Mouse (Mus musculus) adrenal gland, adult 18-20 months (tissue): ENCODE results near the gene Rab4b. TPM values are rescaled to one million over a fixed set of nuclear protein-coding genes. Genes with fewer than 3 reads are reported as not detected.
A peak's percentile ranks its signal among the peaks of the same experiment; 100 is the strongest.

Experiments
- DNase-seq, 2 experiments: peaks; one replicate each; pipeline ENCODE4 v3.0.0; 2021 to 2022; ENCODE audit warnings: low spot score in 2 of 2
- total RNA-seq, 2 experiments: library from RNA; stranded (reverse); gene quantifications; 1 replicate in 1 of 2; 2 replicates in 1 of 2; pipeline ENCODE4 v1.2.3; 2021

The Rab4b gene
- total RNA-seq, 2 experiments from 2014 or later, result 42.9 to 65.1 TPM

DNA sequence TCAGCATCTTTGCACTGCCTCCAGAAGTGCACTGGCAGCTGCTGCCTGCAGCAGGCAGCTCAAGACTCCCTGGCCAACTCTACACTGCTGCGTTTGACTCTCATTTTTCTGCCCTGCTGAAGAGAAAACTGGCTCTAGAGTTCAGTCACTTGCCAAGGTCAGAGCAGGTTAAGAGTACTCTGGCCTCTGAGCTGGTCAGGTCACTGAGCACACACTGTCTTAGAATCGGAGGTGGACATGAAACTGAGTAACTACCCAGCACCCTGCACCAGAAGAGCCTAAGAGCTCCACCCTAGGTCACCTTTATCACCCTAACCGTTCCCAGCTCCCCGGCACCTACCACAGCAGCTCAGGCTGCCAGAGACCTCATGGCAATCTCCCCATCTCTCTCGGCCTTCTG lies 7.3 kb upstream of the Rab4b start:
- DNase-seq, result no peak

DNA sequence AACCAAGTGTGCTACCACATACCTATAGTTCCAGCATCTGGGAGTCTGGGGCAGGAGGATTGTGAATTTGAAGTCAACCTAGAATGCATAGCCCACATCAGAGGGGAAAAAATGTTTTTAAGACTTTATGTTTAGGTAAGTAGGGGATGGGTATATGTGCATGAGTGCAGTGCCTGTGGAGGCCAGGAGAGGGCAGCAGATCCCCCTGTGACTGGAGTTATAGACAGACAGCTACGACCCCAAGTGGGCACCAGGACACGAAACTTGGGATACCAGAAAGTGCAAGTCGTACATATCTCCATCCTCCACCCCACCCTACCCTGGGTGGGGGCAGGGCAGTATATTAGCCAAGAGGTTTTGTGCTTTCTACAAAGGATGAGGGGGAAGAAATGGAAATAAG lies 6.3 kb upstream of the Rab4b start:
- DNase-seq, result no peak

DNA sequence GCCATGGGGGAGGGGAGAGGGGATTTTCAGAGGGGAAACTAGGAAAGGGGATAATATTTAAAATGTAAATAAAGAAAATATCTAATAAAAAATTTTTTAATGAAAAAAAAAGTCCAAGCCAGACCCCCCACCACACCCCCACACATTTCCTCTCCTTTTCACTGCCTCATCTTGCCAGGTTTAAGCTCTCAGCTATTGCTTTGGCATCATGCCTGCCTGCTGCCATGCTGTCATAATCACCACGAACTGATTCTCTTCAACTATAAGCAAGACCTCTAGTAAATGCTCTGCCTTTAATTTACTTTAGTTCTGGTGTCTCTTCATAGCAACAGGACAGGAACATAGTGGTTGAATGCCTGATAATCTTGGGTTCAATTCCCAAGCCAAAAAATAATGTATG lies 3.8 kb upstream of the Rab4b start:
- no peak for DNase-seq

DNA sequence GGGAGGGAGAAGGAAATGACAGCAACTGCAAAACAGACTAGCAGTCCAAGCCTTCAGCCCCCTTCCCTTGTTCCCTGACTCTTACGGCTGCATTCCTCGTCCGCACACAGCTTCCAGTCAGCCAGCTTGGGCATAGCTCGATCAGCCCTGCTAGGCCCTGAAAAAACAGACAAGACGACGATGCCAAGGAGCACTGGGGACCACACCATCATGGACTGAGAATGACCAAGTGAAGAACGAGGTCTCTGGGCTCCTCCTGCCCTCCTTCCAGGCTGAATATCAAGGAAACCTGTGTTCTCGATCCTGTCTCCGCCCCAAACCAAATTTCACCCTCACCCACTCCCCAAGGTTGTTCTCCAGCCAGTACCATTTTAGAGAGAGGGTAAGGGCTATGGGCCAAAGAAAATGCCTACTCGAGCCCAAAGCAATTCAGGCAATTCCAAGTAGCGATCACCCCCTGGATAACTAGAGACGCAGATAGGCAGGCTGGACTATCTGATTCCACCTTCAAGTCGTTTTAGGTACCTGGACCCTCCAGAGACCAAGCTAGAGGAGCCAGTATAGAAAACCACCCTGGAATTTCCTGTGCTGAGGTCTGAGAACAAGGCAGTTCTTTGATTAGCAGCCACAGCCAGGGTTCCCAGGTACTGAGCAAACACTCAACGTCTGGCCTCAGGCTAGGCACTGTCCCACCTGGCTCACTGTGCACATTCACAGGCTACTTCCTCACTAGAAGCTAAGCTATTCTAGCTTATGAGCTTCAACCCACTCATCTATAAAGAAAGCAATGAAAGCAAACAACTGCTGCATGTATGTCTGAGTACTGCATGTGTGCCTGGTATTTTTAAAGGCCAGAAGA lies 2.4 kb upstream of the Rab4b start, which contains the start of the genes Gm21983 and Mia:
Gm21983 (minus strand) TSS at position 250 of the 859 bp plus-strand sequence.
Mia (minus strand) TSS at position 321 of the 859 bp plus-strand sequence.
- no peak for DNase-seq

DNA sequence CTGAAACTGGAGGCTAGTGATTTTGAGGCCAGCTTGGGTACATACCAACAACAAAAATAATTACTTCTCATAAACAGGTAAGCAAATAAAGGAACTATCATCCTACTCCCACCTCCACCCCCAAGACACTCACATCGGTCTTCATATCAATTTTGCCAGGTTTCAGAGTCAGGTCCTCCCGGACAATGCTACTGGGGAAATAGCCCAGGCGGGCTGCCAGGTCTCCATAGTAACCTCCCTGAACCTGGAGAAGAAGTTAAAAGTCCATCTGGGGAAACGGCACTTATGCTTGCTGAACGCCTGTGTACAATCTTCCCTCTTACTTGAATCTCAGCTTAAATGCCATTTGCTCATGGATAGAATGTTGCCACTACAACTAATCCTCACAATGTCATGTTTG lies 1.3 kb upstream of the Rab4b start:
- DNase-seq, result no peak

DNA sequence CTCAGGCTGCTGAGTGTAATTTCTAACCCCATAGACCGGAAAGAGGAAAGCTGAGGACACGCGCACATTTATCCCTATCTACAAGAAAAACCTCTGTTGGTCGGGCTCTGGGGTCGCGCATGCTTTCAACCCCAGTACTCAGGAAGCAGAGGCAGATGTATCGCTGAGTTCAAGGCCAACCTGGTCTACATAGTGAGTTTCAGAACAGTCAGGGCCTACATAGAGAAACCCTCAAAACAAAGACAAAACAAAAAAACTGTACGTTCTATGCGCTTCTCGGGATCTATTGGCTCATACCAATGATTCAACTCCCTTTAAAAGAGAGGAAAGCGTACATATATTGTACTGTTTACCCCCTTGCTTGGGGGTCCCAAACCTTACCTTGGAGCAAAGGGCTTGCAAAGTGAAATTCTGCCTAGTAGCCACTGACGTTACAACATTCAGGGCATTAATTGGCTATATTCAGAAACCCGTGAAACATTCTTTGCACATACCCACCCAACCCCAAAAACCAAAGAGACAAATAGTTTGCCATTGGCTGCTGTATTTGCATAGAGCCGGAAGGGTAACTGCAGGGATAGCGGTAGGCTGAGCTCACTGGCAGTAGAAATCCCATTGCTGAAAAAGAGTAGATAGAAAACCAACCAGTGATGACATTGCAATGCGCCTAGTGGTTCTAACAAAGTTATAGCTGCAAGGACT lies 672 bp upstream of the Rab4b start:
- no peak for DNase-seq

DNA sequence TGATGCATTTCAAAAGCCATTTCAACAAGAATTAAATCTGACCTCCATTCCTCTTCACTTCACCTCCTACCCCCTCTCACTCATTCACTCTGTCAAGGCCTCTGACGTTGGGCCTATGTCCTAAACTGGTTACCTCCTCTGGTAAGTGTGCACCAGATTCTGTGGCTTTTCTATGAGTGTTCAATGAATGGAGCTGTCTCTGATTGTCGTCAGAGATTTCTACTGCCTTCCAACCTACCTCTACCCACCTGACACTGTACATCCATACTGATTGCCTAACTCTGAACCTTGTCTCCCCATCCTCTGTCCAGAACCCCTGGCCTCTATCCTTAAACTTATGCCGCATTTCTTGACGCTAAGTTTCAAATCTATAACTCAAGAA lies 763 bp downstream of the Rab4b start:
- no peak for DNase-seq

DNA sequence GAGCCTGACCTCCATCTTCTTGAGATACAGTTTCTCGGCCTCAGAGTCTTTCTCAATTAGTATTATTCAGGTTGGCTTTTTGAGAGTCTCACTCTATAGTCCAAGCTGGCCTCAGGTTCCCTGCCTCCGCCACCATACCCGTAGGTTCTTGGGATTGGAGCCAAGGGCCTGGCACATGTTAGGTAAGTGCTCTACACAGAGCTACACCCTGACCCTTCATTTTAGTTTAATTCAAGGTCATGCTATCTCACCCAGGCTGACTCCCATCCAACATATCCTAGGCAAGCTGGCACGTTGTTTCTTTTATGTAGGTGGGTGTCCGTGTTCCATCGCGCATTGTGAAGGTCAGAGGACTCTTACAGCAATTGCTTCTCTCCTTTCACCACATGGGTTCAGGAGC lies 3.8 kb downstream of the Rab4b start:
- no peak for DNase-seq

DNA sequence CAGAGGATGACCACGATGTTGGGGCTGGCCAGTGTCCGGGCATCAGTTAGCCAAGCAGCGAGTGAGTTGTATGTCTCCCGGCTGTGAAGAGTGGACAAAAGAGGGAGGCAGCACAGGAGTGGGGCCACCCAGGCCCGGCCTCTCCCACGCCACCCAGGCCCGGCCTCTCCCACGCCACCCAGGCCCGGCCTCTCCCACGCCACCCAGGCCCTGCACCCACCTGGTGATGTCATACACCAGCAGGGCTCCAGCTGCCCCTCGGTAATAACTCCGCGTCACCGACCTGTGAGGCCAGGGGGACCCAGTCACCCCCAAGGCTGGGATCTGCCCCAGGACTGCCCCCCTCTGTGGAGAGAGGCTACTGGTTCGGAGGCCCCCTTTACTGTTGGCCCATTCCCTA lies 4.2 kb downstream of the Rab4b start:
- DNase-seq, result no peak

DNA sequence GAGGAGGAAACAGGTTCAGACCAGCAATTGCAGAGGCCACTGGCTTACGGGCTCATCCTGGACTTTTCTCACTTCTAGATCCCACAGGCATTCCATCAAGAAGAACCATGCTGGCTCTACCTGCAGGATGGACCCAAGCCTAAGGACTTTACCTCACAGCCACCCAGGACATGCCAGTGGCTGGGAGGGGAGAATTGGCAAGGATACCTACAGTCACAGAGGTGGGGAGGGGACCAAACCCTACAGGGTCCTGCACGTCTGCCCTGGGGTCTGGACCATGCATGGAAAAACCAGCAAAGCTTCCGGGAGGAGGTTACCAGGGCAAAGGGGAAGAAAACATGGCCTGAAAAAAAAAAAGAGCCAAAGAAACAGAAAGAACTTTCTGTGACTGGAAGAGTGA lies 7.7 kb downstream of the Rab4b start:
- no peak for DNase-seq

DNA sequence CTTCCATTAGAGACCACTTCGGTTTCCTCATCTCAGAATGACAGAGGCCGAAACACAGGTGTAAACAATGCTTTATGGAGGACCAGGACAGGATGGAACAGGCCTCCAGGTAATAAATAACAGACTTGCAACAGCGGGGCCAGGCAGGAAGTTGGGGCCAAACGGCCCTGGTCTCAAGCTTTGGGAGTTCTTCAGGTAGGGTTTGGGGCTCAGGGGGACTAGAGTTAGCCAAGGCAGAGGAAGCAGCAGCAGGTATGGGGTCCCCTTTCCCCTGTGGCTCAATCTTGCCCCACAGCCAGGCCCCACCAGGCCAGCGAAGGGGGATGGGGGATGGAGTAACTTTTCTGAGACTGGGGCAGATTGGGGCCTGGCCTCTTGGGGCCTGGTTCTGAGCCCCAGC lies 10.3 kb downstream of the Rab4b start:
- DNase-seq, result no peak

DNA sequence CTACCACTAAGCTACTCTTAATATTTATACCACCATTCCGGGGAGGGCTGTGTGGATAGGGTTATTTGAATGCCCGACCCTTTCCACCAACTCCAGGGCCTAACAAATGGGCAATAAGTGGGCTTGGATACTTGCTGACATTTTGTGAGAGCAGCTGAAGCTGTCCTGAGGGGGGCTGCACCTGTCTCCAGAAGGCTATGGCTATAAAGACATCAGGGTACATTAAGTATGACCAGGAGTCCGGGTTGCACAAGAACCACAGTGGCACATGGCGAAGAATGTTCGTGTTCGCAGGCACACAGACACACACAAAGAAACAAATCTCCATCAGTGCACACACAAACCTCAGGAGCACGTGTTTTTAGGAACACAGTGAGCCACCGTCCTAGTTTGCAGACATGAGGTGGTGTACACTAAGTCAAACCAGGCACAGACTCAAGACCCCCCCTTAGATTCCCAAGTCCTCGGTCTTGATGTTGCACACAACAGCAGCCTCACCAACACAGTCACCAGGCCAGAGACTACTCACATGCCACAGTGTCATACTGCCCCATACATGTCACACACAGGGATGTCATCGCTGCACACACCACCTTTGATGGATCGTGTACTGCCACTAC lies 11.1 kb downstream of the Rab4b start:
- no peak for DNase-seq

DNA sequence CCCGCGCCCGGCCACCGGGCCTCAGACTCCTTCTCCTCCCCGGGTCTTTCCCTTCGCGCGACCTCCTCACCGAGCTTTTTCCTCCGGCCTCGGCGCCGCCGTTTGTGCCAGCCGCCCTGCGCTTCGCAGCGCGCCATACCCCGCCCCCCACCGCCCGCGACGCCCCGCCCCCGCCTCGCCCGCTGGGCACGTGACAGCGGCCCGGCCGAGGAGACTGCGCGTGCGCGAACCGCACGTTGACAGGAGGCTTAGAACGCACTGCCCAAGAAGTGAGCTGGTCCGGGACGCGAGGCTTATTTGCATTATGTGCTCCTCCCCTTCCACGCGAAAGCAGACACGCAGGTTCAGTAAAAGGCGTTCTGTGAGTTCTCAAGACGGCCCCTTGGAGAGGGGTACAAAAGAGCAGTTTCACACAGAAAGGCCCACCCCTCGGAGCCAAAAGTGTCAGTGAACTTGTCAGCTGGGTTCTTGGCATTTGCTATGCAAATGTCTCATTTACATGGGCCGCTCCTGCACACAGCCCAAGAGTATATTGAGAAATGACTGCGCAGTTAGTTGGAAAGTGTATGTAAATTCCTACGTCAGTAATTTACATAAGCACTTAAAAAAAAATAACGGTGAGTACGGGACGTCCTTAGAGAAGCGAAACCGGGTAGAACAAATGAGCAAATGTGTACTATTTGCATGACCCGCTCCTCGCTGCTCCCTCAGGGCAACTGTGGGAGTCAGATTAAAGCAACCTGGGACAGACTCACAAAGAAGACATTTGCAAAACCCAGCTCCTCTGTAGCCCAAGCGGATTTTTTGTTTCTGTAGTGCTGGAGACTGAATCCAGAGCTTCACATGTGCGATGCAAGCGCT lies 11.9 kb downstream of the Rab4b start, which contains the start of gene Egln2:
Egln2 (minus strand) TSS at position 189 of the 861 bp plus-strand sequence.
- peak; percentile 94 to 95 for DNase-seq

DNA sequence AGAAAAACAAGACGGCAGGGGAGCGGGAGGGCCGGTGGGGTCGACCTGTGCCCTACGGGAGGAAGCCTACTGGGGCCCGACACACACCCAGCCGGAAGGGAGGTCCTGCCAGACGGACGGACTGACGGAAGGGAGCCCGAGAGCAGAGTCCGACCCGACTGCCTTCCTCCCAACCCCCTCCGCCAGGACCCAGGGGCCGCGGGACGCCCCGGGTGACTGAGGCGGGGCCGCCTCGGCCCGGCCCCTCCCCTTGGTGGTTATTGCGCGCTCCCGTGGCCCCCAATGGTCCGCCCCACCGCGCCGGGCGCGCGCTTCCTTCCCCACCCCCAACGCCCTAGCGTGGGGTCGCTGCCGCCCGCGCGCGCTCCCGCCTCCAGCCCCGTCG lies 12.5 kb downstream of the Rab4b start:
- DNase-seq, result peak; percentile 87 to 90

DNA sequence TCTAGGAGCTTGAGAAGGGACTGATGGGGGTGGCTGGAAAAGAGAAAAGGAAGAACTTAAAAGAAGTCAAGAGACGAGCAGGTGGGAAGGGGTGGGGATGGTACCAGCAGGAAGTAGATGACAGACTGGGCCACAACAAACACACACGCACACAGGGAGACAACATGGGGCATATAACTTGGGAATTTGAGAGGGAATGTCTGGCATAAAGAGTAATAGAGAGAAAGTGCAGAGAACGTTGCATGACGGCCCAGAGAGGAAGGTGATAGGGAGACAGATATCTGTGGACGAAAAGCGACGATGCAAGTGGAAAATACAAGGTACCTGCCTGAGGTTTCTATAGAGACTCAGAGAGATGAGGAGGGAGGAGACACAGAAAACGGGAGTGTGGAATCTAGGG lies 13.0 kb downstream of the Rab4b start:
- no peak for DNase-seq

DNA sequence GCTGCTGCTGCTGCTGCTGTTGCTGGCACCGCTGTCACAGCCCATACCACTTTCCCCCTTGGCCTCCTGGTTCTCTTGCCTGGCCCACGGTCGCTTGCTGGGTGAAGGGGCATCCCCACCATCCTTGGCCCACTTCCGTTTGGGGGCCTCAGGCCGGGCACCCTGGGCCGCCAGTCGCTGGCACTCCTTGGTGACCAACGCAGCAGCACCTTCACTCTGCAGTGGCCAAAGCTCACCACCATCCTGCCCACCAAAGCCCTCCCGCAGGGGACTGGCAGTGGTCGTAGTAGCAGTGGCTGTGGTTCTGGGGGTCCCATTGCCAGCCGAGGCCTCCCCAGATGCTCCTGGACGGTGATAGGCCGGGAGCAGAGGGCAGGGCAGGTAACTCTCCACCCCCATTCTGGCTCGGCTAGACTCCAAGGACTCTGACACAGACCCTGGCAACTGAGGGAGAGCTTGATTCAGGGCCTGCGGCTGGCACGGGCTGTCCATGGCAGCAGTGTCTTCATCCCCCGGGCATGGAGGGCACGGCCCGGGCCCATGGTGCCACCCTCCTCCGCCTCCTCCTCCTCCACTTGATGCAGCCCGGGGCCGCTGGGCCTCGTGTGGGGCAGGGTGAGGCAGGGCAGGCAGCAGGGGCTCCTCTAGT lies 13.6 kb downstream of the Rab4b start:
- DNase-seq, result peak; percentile 70 to 79

DNA sequence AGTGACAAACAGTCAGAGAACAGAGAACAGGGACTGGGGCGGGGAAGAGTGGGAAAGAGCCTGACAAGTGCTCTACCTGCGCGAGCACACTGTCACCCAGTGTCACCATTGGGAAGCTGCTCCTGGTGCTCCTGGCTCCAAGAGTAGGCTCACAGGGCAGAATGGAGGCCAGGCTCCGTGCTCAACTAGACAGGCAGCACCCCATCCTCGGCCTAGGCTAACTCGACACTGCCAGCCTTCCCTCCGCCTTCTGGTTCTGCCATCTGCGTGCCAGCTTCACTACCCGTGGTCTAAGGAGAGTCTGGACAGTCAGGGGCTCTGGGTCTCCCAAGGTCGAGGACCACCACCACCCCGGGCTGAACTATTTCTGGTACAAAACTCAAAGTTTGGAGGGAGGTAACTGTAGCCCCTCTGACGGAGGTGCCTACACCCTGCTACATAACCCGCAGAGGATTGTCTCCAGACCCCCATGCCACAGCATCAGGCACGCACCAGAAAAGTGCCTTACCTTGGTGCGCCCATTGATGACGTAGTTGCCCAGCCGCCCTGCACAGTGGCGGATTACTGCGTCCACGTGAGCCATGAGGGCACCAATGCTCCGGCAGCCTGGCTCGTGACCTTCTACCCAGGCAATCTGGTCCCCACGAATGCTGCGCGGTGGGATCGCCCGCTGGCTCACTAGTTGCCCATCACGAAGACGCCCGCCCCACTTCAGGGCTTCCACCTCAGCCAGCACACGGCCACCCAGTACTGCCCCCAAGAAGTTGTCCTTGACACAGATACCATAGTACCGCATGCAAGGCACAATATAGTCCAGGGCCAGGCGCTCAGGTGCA lies 14.4 kb downstream of the Rab4b start:
- DNase-seq, result peak; percentile 52 to 53

DNA sequence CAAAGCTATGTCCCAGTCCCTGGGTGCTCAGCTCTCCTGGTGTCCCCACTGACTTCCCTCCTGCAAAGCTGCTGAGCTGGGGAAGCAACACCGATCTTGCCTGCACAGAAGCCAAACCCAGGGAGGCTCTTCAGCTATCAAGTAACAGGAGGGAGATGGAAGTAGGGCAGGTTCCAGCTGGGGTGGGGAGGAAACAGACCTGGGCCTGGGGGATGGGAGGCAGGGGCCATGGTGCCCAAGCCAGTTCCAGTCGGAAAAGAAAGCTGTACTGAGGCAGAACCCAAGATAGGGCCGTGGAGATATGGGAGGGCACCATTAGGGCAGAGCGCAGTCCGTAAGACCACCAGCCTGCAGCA lies 15.3 kb downstream of the Rab4b start:
- DNase-seq, result no peak

DNA sequence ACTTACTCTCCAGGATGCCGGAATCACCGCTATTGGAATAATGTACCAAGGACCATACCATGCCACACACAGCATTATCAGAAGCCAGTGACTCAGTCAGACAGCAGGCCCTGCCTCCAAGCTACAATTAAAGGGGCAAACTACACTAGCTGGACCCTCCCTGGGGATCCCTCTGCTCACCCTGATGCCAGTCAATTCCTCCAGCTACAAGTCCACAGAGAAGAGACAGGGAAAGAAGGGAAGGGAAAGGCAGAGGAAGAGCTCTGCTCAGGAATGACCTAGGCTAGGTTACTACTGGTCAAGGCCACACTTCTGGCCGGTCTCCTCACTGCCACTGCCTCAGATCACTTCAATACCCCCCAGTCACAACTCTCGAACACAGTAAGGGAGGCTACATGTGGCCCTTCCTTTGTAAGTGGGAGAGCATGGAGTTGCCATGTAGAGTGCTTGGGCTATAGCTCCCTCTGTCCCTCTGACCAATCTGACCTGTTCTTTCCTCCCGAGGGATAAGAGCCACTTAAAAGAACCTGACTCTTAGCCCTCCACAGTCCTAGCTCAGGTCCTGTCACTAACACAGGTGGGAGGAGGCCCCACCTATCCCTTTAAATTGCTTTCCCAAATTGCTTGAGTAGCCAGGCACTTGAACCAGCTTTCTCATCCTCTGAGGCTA lies 15.8 kb downstream of the Rab4b start:
- DNase-seq, result no peak
